Mouse (Mus musculus) right cerebral cortex, adult 2 months (tissue): Measurements from ENCODE around the gene Olfr1364.
A peak's percentile ranks its signal among the peaks of the same experiment; 100 is the strongest.

Source experiments
- DNase-seq, 2 experiments: peaks; one replicate each; pipeline ENCODE4 v3.0.0; 2021 to 2022; ENCODE audit warnings: low spot score in 2 of 2

Olfr1364 gene

DNA sequence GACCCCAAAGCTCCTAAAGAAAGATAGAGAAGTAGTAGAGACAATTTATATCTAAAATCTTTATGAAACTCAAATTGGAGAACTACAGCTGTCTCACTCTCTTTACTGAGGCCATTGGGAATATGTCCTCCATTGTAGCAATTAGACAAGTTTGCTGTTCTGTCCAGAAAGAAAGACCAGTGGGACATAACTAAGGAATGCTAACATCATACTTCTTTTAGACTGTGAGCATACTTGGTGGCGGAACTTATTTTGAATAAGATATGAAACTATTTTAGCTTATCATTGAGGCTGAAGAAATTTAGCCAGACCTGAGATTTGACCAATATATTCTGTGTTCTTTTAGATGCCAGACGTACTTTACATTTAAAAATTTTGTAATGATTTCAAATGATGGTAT is at the start of gene Olfr1364:
Gene Olfr1364 (minus strand): TSS at position 101 of the 400 bp plus-strand sequence.
- no peak for DNase-seq

DNA sequence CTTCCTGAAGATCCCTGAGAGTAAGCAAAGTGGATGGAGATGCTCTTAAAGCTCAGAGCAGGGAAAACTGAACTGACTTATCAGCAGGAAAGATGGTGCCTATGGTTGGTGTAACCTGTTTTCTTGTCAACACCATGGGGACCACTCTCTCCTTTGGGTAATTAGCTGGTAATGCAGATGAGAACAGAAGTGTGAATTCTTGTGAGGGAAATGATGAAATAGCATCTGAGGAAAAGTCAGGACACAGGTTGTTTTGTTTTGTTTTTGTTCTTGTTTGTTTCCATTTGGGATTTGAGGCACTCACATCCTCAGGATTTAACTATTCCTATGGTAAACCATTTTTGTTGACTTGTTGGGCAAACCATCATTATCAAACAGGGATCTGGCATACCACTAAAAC is 32.4 kb upstream of the Olfr1364 start, which contains the start of gene Olfr1362:
Gene Olfr1362 (minus strand): TSS at position 101 of the 400 bp plus-strand sequence.
- no peak for DNase-seq

DNA sequence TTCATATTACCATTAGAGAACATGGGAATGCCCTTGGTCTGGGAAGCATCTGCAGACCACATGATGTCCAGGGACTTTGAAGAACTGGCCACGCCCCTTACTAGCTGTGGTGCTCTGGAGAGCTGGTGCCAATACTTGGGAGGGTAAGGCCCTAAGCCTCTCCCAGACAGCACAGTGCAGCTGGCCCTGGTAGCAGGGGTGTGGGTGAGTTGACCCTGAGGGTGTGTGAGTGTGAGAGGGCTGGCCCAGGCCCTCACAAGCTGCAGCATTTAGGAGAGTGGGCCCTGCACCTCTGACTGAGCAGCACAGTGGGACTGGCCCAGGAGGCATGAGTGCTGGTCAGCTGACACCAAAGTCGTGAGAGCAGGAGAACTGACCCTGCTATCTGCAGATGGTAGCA is 10.1 kb upstream of the Olfr1364 start:
- no peak for DNase-seq

GRCm38 (mm10) chr13:21559793-21560192 is 21.8 kb downstream of the Olfr1364 start, which contains the start of gene Olfr1535:
Olfr1535 (minus strand) TSS chr13:21559893.
- no peak for DNase-seq

DNA sequence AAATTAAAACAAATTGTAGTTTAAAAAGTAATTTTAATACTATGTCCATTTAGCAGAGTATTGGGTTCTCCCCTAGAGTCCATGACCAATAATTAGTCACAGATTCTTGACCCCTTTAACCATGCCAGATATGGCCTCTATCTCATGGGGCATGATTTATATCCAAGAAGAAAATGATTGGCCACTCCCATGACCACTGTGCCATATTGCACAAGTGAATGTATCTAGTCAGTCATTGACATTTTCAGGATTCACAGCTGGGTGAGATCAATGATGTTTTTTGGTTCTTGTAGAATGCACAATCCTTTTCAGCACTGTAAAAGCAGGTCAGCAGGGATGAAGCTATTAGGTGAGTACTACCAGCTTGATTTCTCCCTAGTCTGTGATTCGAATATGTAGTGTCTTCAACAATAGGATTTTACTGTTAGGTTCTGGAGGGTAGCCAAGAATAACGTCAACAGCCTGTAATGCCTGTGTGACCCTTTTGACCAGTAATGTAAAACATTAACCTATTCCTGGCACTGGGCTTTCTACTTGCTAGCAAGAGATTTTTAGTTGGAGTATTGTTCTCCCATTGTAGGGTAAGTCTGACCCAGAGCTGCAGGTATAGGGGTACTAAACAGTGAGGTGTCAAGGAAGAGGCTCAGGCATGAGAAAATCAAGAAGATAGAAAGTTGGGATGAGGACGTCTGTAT is 31.0 kb downstream of the Olfr1364 start:
- DNase-seq = no peak

- no peak for DNase-seq
Observed at GRCm38 (mm10) chr13:21549487-21549886, 32.1 kb downstream of the Olfr1364 start.

DNA sequence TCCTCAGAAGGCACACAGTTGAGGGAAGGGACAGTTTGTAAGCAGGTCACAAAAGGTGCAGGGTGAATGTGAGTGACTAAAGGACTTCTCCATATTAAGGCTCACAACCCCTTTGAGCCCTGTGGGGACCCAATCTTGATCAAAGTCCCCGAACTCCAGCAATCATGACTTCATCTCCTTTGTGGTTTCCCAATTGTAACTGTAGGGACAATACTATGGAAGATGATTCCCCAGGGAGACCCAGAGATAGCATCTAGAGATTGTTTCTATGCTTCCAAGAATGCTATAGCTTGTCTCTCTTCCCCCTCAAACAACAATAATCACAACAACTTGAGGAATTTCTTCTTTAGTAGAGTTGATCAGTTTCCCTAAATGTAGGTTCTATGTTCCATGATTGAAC is 38.9 kb downstream of the Olfr1364 start, which contains the start of gene Olfr1366:
Gene Olfr1366 (minus strand): TSS at position 101 of the 400 bp plus-strand sequence.
- DNase-seq = no peak

DNA sequence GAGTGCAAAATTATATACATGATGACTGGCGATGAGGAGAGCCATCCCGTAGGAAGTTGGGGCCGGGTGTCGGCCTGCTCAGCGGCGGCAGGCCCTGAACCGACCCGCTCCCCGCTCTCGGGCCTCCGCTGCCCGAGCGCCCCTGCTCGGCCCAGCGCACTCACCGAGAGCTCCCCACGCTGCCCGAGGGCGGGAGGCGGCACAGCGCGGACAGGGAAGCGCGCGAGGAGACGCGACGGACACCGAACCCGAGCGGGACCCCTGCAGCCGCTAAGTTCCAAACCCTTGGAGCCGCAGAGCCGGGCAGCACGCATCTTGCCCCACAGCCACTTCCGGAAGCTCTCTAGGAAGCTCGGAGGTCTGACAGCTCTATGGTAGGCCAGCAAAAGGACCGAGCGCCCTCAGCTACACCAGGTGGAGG is 50.8 kb downstream of the Olfr1364 start, which contains the start of gene Zkscan8:
Gene Zkscan8 (minus strand): TSS at position 340 of the 421 bp plus-strand sequence.
- peak; percentile 88 to 89 for DNase-seq

DNA sequence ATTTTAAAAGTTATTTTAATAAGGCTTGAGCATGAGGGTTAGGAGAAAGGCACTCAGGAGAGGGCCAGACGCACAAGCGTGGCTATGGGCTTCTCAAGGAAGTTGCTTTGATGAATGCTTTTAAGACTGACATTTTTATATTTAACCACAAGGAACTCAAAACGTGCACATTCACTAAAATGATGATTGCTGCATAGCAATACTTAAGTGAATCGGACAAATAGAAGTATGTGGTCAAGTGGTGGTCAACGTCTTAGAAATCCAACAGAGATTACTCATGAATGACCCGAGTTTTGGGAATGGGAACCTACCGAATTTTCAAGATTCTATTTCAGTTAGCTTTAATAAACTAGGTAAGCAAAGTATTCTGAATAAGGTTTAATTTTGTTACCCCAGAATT is 51.4 kb downstream of the Olfr1364 start:
- DNase-seq = no peak
